Mouse (Mus musculus) hematopoietic multipotent progenitor cell, adult 10-12 weeks (in vitro differentiated cells): Measurements from ENCODE around the gene Vmn2r95. TPM values are rescaled to one million over a fixed set of nuclear protein-coding genes. Genes with fewer than 3 reads are reported as not detected.

Experiments
- polyA plus RNA-seq: library from polyadenylated mRNA; stranded (reverse); fragments of >175 nt; gene quantifications from 2 replicates; pipeline ENCODE4 v1.2.3, GENCODE M21; 2012; ENCODE audit warnings: low replicate concordance

Vmn2r95 gene
- not detected in 2 replicates for polyA plus RNA-seq

GRCm38 (mm10) chr17:18423778-18424177 lies at the start of gene Vmn2r95:
Gene Vmn2r95 (plus strand): TSS chr17:18424078.

Other genes starting within 250 kb of the Vmn2r95 start
- gene Vmn2r94, start 146.3 kb upstream of the Vmn2r95 start, polyA plus RNA-seq: not detected in 2 replicates
- 0.01 and 0.02 TPM in 2 replicates for gene Vmn2r93, start 126.0 kb upstream of the Vmn2r95 start, polyA plus RNA-seq
- gene Vmn2r96, start 149.1 kb downstream of the Vmn2r95 start, polyA plus RNA-seq: not detected in 2 replicates